Comparison of ENCODE assay signal across 8 mouse cellular contexts in the genomic region with DNA sequence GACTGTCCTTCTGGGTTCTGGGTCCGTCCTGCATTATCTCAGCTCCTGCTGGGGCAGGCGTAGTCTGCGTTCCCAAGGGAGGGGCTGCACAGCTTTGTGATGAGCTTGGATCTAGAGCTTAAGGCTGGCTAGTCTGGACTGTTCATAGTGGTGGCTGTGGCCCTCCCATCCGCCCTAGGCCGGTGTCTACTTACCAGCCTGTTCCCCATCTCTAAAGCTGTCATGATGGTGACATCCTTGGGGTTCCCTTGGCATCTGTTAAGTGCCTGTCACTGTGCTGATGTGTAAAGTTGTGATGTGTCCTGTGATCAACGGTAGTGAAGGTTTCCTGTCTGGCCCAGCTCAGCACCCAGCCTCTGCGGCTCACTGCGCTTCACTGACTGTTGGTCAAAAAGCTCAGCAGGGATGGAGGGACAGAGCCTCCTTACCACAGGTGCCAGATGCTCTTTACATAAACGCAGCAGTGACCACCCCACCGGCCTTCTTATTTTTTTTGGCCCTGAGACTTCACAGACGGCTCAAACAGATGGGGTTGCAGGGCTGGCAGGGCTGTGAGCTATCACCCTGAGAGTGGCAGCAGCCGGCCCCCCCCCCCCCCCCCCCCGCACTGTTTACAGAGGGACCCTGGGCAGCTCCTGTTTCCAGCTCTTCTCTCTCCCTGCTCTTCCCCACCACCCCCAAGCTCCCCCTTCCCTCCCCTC.
A peak's percentile ranks its signal among the peaks of the same experiment; 100 is the strongest.
DNase-seq lines count a peak whose midpoint lies in the region; ATAC-seq and TF ChIP-seq lines count a peak whose summit lies in the region.

No protein-coding gene starts in this region.

- no peaks in the 10 kb centered on the region for H3K79me3 ChIP-seq in C2C12 (ENCODE audit: low read depth)

- H3K4me2 ChIP-seq in embryonic facial prominence, embryonic 12.5 days (replicated peaks): peak overlapping the region; percentile 55
- H3K4me2 ChIP-seq in limb, embryonic 11.5 days (ENCODE audit: low read depth, severe bottlenecking): peak overlapping the region; percentile 56
- H3K4me2 ChIP-seq in neural tube, embryonic 15.5 days: peak overlapping the region; percentile 60

- ATAC-seq in embryonic facial prominence, embryonic 12.5 days (ENCODE audit: insufficient number of reproducible peaks, insufficient read depth, low FRiP score, low TSS enrichment): peak; percentile 74
- peak; percentile 64 for ATAC-seq in limb, embryonic 11.5 days (ENCODE audit: insufficient number of reproducible peaks, low FRiP score, low TSS enrichment, low read depth)
- ATAC-seq in neural tube, embryonic 15.5 days (ENCODE audit: low FRiP score): peak; percentile 49

- no peak for TF ChIP-seq CTCF in heart, adult 2 months (IDR thresholded peaks at IDR 0.05)
- TF ChIP-seq CTCF in C2C12 (IDR thresholded peaks at IDR 0.05; ENCODE audit: control insufficient read depth, insufficient read depth, insufficient read length): no peak

- H3K9me3 ChIP-seq in embryonic facial prominence, embryonic 12.5 days: no peaks in the 10 kb centered on the region
- H3K9me3 ChIP-seq in limb, embryonic 11.5 days (ENCODE audit: control insufficient read depth, low read length): no peaks in the 10 kb centered on the region
- no peaks in the 10 kb centered on the region for H3K9me3 ChIP-seq in neural tube, embryonic 15.5 days (replicated peaks)

- H3K4me3 ChIP-seq in heart, adult 2 months: peak overlapping the region; percentile 28
- H3K4me3 ChIP-seq in C2C12 (ENCODE audit: insufficient read depth, poor library complexity, severe bottlenecking): no peak overlapping the region
- peak overlapping the region; percentile 26 for H3K4me3 ChIP-seq in embryonic facial prominence, embryonic 12.5 days
- H3K4me3 ChIP-seq in limb, embryonic 11.5 days (ENCODE audit: low read depth, low read length): peak overlapping the region; percentile 14
- peak overlapping the region; percentile 28 for H3K4me3 ChIP-seq in neural tube, embryonic 15.5 days (replicated peaks)

- no peaks in the 10 kb centered on the region for H3K27me3 ChIP-seq in heart, adult 2 months (ENCODE audit: control insufficient read depth, insufficient read depth, low read length)
- no peaks in the 10 kb centered on the region for H3K27me3 ChIP-seq in C2C12 (ENCODE audit: control insufficient read depth, insufficient read depth, insufficient read length)
- no peaks in the 10 kb centered on the region for H3K27me3 ChIP-seq in embryonic facial prominence, embryonic 12.5 days
- H3K27me3 ChIP-seq in limb, embryonic 11.5 days (ENCODE audit: control insufficient read depth, insufficient read depth, low read length): no peaks in the 10 kb centered on the region
- H3K27me3 ChIP-seq in neural tube, embryonic 15.5 days (replicated peaks): no peaks in the 10 kb centered on the region

- peaks cover 47% of the 10 kb centered on the region for H3K4me1 ChIP-seq in heart, adult 2 months (ENCODE audit: control insufficient read depth, insufficient read depth, low read length)
- H3K4me1 ChIP-seq in embryonic facial prominence, embryonic 12.5 days: peaks cover 36% of the 10 kb centered on the region
- peaks cover 23% of the 10 kb centered on the region for H3K4me1 ChIP-seq in limb, embryonic 11.5 days (ENCODE audit: control insufficient read depth, insufficient read depth, low read length)
- peaks cover 64% of the 10 kb centered on the region for H3K4me1 ChIP-seq in neural tube, embryonic 15.5 days

- TF ChIP-seq EP300 in heart, adult 2 months (IDR thresholded peaks at IDR 0.05; ENCODE audit: insufficient read depth, low read depth, low read length): no peak

- peaks cover 4% of the 10 kb centered on the region for H3K79me2 ChIP-seq in heart, adult 2 months (replicated peaks; ENCODE audit: control insufficient read depth, insufficient read depth, low read length)
- H3K79me2 ChIP-seq in C2C12 (ENCODE audit: control insufficient read depth, insufficient read depth): peaks cover 17% of the 10 kb centered on the region

- intact Hi-C loops in heart, adult 2 months (cut with DNase I): loop anchor here (2.0 to 10.0 kb wide), 3 partner anchors 17 to 797 kb away; a partner anchor contains a TSS

- WGBS in heart, adult 2 months: 6% methylated on average over 11 of the region's 13 CpGs
- WGBS in embryonic facial prominence, embryonic 12.5 days: 4% methylated on average over 11 of the region's 13 CpGs
- 4% methylated on average over 11 of the region's 13 CpGs for WGBS in limb, embryonic 11.5 days
- WGBS in neural tube, embryonic 15.5 days: 8% methylated on average over 12 of the region's 13 CpGs

- DNase-seq in heart, adult 2 months: no peak
- no peak for DNase-seq in heart, adult 8-10 months (ENCODE audit: low spot score)
- DNase-seq in limb, embryonic 11.5 days (ENCODE audit: low spot score): no peak
- DNase-seq in urinary bladder, postnatal 36 days (ENCODE audit: low spot score in 2 of 2): no peak
- DNase-seq in thymus, postnatal 14 days: no peak

- H3K27ac ChIP-seq in heart, adult 2 months: peak overlapping the region; percentile 82
- peak overlapping the region; percentile 80 for H3K27ac ChIP-seq in embryonic facial prominence, embryonic 12.5 days
- peak overlapping the region; percentile 84 for H3K27ac ChIP-seq in limb, embryonic 11.5 days (replicated peaks; ENCODE audit: low read depth, low read length)
- peak overlapping the region; percentile 79 for H3K27ac ChIP-seq in neural tube, embryonic 15.5 days (replicated peaks)

- TF ChIP-seq POLR2A in heart, adult 2 months (IDR thresholded peaks at IDR 0.05; ENCODE audit: insufficient read depth, low read depth, low read length): no peak

- H3K9ac ChIP-seq in heart, adult 2 months (ENCODE audit: low read depth, low read length): peak overlapping the region; percentile 64
- H3K9ac ChIP-seq in embryonic facial prominence, embryonic 12.5 days: 0 out of 2 replicates have a peak overlapping the region, but pooled peaks have one; percentile 5
- peak overlapping the region; percentile 43 for H3K9ac ChIP-seq in limb, embryonic 11.5 days (ENCODE audit: low read length)
- peak overlapping the region; percentile 31; the same call in 1 of the 2 replicates for H3K9ac ChIP-seq in neural tube, embryonic 15.5 days (replicated peaks)

- peaks cover 12% of the 10 kb centered on the region for H3K36me3 ChIP-seq in heart, adult 2 months (ENCODE audit: control insufficient read depth, insufficient read depth, low read length)
- no peaks in the 10 kb centered on the region for H3K36me3 ChIP-seq in C2C12 (ENCODE audit: control insufficient read depth, insufficient read depth)
- H3K36me3 ChIP-seq in embryonic facial prominence, embryonic 12.5 days: no peaks in the 10 kb centered on the region
- no peaks in the 10 kb centered on the region for H3K36me3 ChIP-seq in limb, embryonic 11.5 days (ENCODE audit: control insufficient read depth, insufficient read depth, low read length)
- no peaks in the 10 kb centered on the region for H3K36me3 ChIP-seq in neural tube, embryonic 15.5 days

- peak overlapping the region; percentile 4 for H3ac ChIP-seq in C2C12 (ENCODE audit: control insufficient read depth, insufficient read length, low read depth)

TF ChIP-seq in C2C12, 6 proteins besides CTCF, POLR2A, EP300 and RAD21:
- TF ChIP-seq FOSL1 (IDR thresholded peaks at IDR 0.05; ENCODE audit: insufficient read depth, low read length, poor library complexity, severe bottlenecking) (no peak), MYOG (IDR thresholded peaks at IDR 0.05; ENCODE audit: control insufficient read depth, extremely low read depth, insufficient read length) (no peak), USF1 (IDR thresholded peaks at IDR 0.05; ENCODE audit: low read depth) (no peak), CEBPB (IDR thresholded peaks at IDR 0.05; ENCODE audit: low read depth) (no peak), MYOD1 (IDR thresholded peaks at IDR 0.05; ENCODE audit: control insufficient read depth, insufficient read length, low read depth) (no peak), MAX (IDR thresholded peaks at IDR 0.05) (no peak)

Comparison
In these comparisons a context has a peak if more than half of its experiments do, and no peak if none do; other contexts are left out.
1. H3K9ac ChIP-seq: peak in every context shown above with its lines; median percentile 64 in heart, adult 2 months; 43 in limb, embryonic 11.5 days; 31 in neural tube, embryonic 15.5 days; 5 in embryonic facial prominence, embryonic 12.5 days.